Mouse (Mus musculus) liver, embryonic 12.5 days (tissue): ENCODE data around the gene Cfap74. TPM values are rescaled to one million over a fixed set of nuclear protein-coding genes. Genes with fewer than 3 reads are reported as not detected.

Experiments
- ATAC-seq: fragments of 200-750 bp; cut with Nextera tagmentation; 2 replicates; pipeline ENCODE4 v1.8.0; 2017; ENCODE audit warnings: moderate number of reproducible peaks, mild to moderate bottlenecking, moderate library complexity
- H3K27ac ChIP-seq: fragments of 300-500 bp; sonication (generic); 2 replicates; pipeline ENCODE4 v1.5.1; 2016; ENCODE audit warnings: mild to moderate bottlenecking
- H3K27me3 ChIP-seq: fragments of 300-500 bp; sonication (generic); replicated peaks from 2 replicates; pipeline ENCODE4 v1.6.1; 2016; ENCODE audit warnings: mild to moderate bottlenecking, moderate library complexity
- H3K36me3 ChIP-seq: fragments of 300-500 bp; sonication (generic); 2 replicates; pipeline ENCODE4 v1.6.1; 2016; ENCODE audit warnings: mild to moderate bottlenecking, moderate library complexity
- H3K4me1 ChIP-seq: fragments of 300-500 bp; sonication (generic); 2 replicates; pipeline ENCODE4 v1.6.1; 2016
- H3K4me2 ChIP-seq: fragments of 300-500 bp; sonication (generic); 2 replicates; pipeline ENCODE4 v1.6.1; 2016; ENCODE audit warnings: mild to moderate bottlenecking, moderate library complexity
- H3K4me3 ChIP-seq: fragments of 300-500 bp; sonication (generic); 2 replicates; pipeline ENCODE4 v1.5.1; 2016; ENCODE audit warnings: mild to moderate bottlenecking, moderate library complexity
- H3K9ac ChIP-seq: fragments of 300-500 bp; sonication (generic); 2 replicates; pipeline ENCODE4 v1.6.1; 2016; ENCODE audit warnings: mild to moderate bottlenecking, moderate library complexity
- H3K9me3 ChIP-seq: fragments of 300-500 bp; sonication (generic); replicated peaks from 2 replicates; pipeline ENCODE4 v1.6.1; 2016; ENCODE audit warnings: mild to moderate bottlenecking, moderate library complexity
- WGBS: fragments of 180-500 bp; shearing (Covaris S2); methylation state at CpG from one replicate; pipeline ENCODE4 v1.1.7; 2016; ENCODE audit not compliant: insufficient replicate concordance; 5-methylcytosine and 5-hydroxymethylcytosine counted together
- polyA plus RNA-seq: library from polyadenylated mRNA; unstranded; fragments of >200 nt; fragmentation: Nextera tagmentation; extraction: Ambion mirVana; gene quantifications from 2 replicates; pipeline ENCODE4 v1.2.1, GENCODE M21; 2016

Cfap74 gene
- polyA plus RNA-seq, 1 experiment from 2014 or later: 0.39 TPM

DNA sequence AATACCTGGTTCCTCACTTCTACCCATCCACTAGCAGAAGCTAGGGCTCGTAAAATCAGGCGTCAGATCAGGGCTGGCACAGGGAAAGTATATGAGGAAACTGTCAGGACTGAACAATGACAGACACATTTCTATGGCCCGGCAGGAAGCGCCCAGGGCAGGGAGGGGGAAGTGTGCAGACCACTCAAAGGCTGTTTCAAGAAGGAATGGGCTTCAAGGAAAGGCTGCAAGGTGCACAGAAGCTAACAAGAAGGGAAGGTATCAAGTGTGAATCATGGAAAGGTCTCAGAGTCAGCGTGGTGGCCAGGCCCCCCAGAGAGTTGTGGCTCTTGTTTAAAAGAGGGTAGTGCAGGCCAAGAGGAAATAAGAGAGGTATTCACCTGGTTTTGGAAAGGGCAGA, 81.5 kb downstream of the Cfap74 start:
- Histone ChIP-seq H3K9ac (peak overlapping the region; percentile 98), H3K4me1 (peaks cover 77% of the 10 kb centered on the region)
- no peak for ATAC-seq

DNA sequence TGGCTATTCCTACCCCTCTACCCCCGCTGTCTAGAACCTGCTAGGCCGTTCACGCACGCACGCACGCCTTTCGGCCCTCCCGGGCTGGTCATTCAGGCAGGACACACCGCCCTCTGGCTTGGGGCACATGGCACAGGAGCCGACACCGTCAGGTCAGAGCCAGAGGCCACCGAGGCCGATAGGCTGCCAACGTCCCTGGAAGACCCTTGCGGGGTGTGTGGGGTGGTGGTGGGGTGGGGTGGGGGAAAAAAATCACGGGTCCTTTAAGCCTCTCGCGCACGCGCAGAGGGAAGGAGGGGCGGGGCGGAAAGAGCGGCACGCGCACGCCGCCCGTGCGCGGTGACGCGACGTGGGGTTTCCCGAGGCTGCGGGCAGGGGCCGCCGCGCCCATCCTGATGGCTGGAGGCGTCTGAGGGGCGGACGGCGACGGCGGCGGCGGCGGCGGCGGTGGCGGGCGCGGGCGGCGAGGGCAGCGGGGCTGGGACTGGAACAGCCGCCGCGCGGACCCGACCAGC, 82.1 kb downstream of the Cfap74 start, which contains the start of gene Gnb1:
Gene Gnb1 (plus strand): TSS at position 372 of the 515 bp plus-strand sequence.
- Histone ChIP-seq H3K27me3 (0 out of 2 replicates have a peak, but pooled peaks cover 3% of the 10 kb centered on the region), H3K27ac (peak within 1 kb of the TSS; percentile 84), H3K4me1 (peaks cover 81% of the 10 kb centered on the region), H3K36me3 (0 out of 2 replicates have a peak, but pooled peaks cover 4% of the 10 kb centered on the region), H3K9me3 (no peaks in the 10 kb centered on the region), H3K4me3 (peak within 1 kb of the TSS; percentile 99), H3K4me2 (peak within 1 kb of the TSS; percentile 100), H3K9ac (peak within 1 kb of the TSS; percentile 98)
- WGBS: under 1% methylated on average over 25 of the region's 60 CpGs
- ATAC-seq: peak; percentile 79

More for the DNA sequence above, 81.5 kb downstream of the Cfap74 start:
- Histone ChIP-seq H3K27me3 (0 out of 2 replicates have a peak, but pooled peaks cover 3% of the 10 kb centered on the region), H3K9me3 (no peaks in the 10 kb centered on the region), H3K4me2 (peak overlapping the region; percentile 100), H3K4me3 (peak overlapping the region; percentile 99), H3K27ac (peak overlapping the region; percentile 84), H3K36me3 (0 out of 2 replicates have a peak, but pooled peaks cover 4% of the 10 kb centered on the region)
- WGBS: 29% methylated on average over 5 of the region's 5 CpGs

DNA sequence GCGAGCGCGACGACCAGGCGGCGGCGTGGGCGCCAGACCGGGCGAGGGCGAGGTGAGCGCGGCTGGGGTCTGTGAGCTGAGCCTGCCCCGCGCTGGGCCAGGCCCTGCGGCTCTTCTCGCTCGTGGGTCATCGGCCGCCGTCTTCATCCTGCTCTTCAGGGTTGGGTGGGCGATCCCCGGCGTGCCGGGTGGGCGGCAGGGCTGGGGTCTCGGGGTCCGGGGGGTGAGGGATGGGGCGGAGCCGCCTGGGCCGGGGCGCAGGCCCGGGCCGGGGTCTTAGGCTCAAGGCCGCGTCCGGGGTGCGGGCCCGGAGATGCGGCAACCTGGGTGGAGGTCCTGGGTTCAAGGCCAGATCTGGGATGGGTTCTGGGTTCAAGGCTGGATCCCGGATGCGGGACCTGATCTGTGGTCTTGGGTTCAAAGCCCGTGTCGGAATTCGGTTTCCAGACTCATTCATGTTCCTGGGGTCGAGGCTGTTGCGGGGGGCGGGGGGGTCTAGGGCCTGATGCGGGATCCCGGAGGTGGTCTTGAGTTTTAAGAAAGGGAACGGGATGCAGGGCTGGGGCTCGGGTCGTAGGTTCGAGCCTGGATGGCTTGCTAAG, 82.6 kb downstream of the Cfap74 start:
- H3K27ac ChIP-seq: peak overlapping the region; percentile 84
- peak overlapping the region; percentile 98 for H3K9ac ChIP-seq
- H3K4me2 ChIP-seq: peak overlapping the region; percentile 100
- H3K36me3 ChIP-seq: 0 out of 2 replicates have a peak, but pooled peaks cover 7% of the 10 kb centered on the region
- ATAC-seq: peak; percentile 33
- peaks cover 80% of the 10 kb centered on the region for H3K4me1 ChIP-seq
- H3K9me3 ChIP-seq: no peaks in the 10 kb centered on the region
- H3K27me3 ChIP-seq: 0 out of 2 replicates have a peak, but pooled peaks cover 2% of the 10 kb centered on the region
- peak overlapping the region; percentile 99 for H3K4me3 ChIP-seq
- under 1% methylated on average over 54 of the region's 54 CpGs for WGBS

DNA sequence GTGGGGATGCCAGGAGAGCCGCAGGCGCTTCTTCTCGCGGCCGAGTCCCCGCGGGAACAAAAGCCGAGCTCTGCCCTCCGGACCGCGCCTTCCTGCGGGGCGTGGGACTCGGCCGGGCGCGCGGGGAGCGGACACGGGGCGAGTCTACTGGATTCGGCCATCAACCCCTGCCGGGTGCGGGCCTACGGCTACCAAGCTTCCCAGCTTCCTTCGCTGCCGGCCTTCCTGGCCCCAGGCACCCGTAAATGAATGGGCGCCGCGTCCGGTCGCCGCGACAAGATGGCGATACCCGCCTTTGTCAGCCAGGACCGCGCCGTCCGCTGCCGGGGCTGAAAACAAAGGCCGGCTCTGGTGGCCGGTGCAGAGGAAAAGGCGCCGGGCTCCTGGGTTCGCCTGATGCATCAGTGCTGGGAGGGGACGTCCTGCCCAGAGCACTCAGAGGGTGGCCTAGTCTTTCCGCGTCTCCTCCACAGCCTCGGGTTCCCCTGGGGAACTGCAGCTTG, 83.2 kb downstream of the Cfap74 start:
- Histone ChIP-seq H3K27ac (peak overlapping the region; percentile 84), H3K4me1 (peaks cover 75% of the 10 kb centered on the region), H3K4me3 (peak overlapping the region; percentile 99), H3K27me3 (no peaks in the 10 kb centered on the region), H3K9me3 (no peaks in the 10 kb centered on the region), H3K4me2 (peak overlapping the region; percentile 100), H3K36me3 (0 out of 2 replicates have a peak, but pooled peaks cover 7% of the 10 kb centered on the region), H3K9ac (peak overlapping the region; percentile 98)
- ATAC-seq: peak; percentile 53
- WGBS: under 1% methylated on average over 51 of the region's 51 CpGs

DNA sequence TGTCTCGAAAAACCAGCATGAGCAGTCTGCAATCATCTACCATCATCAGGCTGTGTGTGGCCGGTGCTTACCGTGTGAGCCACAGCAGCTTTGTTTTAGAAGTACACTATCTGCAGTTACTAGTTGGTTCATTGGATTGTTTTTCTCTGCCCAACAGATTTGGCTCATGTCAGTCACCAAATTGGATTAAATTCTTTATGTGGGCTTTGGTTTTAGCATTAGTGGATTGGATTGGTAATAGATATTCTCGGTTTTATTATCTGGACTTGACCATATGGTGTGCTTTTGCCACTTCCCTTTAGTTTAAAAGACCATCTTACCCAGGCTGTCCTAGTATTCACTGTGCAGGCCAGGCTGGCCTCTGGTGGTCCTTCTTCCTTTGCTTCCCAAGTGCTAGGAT, 85.9 kb downstream of the Cfap74 start:
- no peak for ATAC-seq
- 40% methylated on average over 4 of the region's 4 CpGs for WGBS
- H3K4me2 ChIP-seq: no peak overlapping the region

DNA sequence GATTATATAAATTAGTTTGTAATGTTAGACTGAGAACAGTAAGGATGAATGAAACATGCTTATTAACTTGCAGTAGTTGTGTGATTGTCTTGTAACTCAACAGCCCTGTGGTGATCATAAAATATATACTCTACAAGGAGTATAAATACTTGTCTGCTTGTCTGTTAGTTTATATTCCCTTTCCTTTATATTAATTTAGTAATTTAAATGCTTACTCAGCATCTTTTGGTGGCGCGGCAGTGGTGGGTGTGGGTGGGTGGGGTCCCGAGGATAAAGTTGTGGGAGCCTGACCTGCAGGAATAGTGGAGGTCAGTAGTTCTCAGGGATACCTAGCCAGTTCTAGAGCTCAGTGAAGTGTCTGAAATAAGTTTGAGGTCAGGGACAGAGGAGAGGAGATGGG, 89.0 kb downstream of the Cfap74 start:
- Histone ChIP-seq H3K27ac (no peak overlapping the region), H3K4me1 (peaks cover 50% of the 10 kb centered on the region), H3K27me3 (no peaks in the 10 kb centered on the region), H3K36me3 (peaks cover 9% of the 10 kb centered on the region; the same call in 1 of the 2 replicates), H3K9me3 (no peaks in the 10 kb centered on the region), H3K9ac (no peak overlapping the region), H3K4me2 (no peak overlapping the region), H3K4me3 (no peak overlapping the region)
- WGBS: 50% methylated on average over 3 of the region's 3 CpGs
- no peak for ATAC-seq

More for the DNA sequence above, 85.9 kb downstream of the Cfap74 start:
- no peaks in the 10 kb centered on the region for H3K27me3 ChIP-seq
- H3K4me1 ChIP-seq: peaks cover 57% of the 10 kb centered on the region
- H3K9ac ChIP-seq: no peak overlapping the region
- H3K4me3 ChIP-seq: no peak overlapping the region
- H3K27ac ChIP-seq: no peak overlapping the region
- H3K36me3 ChIP-seq: 0 out of 2 replicates have a peak, but pooled peaks cover 9% of the 10 kb centered on the region
- no peaks in the 10 kb centered on the region for H3K9me3 ChIP-seq

DNA sequence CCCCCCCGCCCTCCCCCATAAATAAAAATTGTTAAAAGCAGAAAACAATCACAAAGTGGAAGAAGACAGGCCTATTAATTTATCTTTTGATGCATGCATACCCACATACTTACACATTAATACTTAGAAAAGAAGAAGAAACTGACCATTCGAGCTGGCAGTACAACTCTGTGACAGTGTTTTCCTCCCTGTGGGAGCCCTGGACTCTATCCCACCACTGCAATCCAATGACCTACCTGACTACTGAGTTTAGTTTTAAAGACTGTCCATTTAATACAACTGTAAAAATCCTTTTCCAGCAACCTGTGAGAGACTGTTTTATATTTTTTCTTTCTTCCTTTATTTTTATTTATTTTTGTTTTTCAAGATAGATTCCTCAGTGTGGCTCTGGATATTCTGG, 92.1 kb downstream of the Cfap74 start:
- peaks cover 7% of the 10 kb centered on the region; the same call in 1 of the 2 replicates for H3K36me3 ChIP-seq
- peaks cover 51% of the 10 kb centered on the region for H3K4me1 ChIP-seq
- H3K9me3 ChIP-seq: no peaks in the 10 kb centered on the region
- WGBS: 53% methylated on average over 2 of the region's 2 CpGs
- no peaks in the 10 kb centered on the region for H3K27me3 ChIP-seq
- H3K9ac ChIP-seq: no peak overlapping the region
- H3K4me2 ChIP-seq: no peak overlapping the region
- no peak overlapping the region for H3K27ac ChIP-seq
- ATAC-seq: no peak
- no peak overlapping the region for H3K4me3 ChIP-seq

DNA sequence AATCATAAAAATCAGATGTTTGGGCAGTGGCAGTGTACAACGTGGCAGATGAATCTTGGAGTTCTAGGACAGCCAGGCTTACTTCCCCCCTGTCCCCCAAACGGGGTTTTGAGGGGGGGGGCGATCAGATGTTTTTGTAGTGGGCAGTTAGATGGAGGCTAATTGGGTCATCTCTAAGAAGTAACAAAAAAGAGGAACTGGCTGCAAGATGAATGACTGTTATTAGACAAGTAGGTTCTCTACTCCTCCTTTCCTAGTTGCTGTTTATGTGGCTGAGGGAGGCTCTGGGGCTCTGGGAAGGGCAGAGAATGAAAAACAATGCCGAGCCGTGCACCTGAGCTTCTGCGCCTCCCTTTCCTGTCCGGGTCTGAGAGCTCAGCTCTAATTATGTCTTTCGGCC, 96.1 kb downstream of the Cfap74 start:
- H3K27ac ChIP-seq: 0 out of 2 replicates have a peak overlapping the region, but pooled peaks have one; percentile 42
- H3K4me2 ChIP-seq: no peak overlapping the region
- 31% methylated on average over 8 of the region's 8 CpGs for WGBS
- H3K4me1 ChIP-seq: peaks cover 63% of the 10 kb centered on the region
- peaks cover 3% of the 10 kb centered on the region; the same call in 1 of the 2 replicates for H3K36me3 ChIP-seq
- H3K9ac ChIP-seq: no peak overlapping the region
- no peak for ATAC-seq
- H3K4me3 ChIP-seq: no peak overlapping the region
- no peaks in the 10 kb centered on the region for H3K9me3 ChIP-seq
- H3K27me3 ChIP-seq: no peaks in the 10 kb centered on the region

DNA sequence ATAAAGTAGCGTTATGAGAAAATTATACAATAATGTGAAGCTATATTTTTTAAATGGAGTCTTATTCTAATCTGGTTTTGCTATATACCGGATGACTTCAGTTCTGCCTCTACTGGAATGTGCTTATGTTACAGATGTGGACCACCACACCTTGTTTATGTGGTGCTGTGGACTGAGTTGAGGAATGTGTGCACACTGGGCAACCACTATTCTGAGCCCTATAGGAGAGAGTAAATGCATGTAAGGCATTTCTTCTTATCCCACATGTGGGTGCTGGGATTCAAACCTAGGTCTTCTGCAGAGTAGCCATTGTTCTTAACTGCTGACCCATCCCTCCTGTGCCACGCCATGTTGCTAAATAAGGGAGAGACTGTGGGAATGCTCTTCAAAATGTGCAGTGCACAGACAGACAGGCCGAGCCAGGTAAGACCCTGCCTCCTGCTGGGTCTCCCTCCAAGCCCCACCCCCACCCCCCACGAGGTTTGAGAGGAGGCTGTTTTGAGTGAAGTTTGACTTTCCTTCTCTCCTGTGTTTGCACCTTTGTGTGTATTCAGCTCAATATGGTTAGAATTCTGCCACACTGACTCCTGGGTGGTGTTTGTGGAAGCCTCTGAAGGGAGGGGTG, 96.8 kb downstream of the Cfap74 start:
- H3K4me2 ChIP-seq: no peak overlapping the region
- H3K4me1 ChIP-seq: peaks cover 63% of the 10 kb centered on the region
- no peaks in the 10 kb centered on the region for H3K9me3 ChIP-seq
- WGBS: 79% methylated on average over 5 of the region's 5 CpGs
- H3K36me3 ChIP-seq: peaks cover 3% of the 10 kb centered on the region; the same call in 1 of the 2 replicates
- H3K4me3 ChIP-seq: no peak overlapping the region
- no peak for ATAC-seq
- no peak overlapping the region for H3K27ac ChIP-seq
- no peaks in the 10 kb centered on the region for H3K27me3 ChIP-seq
- H3K9ac ChIP-seq: no peak overlapping the region

DNA sequence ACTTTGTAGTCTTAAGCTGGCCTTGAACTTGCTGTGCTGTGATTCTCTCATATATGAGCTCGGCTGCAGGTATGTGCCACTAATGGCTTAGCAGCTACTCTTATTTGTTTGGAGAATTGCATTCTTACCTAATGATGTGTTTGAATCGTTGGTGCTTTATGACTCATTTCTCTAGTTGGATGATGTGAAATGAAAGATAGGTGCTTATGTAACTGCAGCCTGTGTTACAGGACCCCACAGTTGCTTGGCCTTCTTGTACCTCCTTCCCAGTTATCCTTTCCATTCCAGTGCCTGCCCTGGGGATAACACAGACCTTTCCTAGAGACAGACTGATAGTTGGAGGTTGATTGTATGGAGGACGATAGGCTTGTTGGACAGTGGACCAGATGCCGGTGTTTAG, 99.6 kb downstream of the Cfap74 start:
- Histone ChIP-seq H3K27ac (no peak overlapping the region), H3K27me3 (no peaks in the 10 kb centered on the region), H3K9me3 (no peaks in the 10 kb centered on the region), H3K36me3 (peaks cover 3% of the 10 kb centered on the region; the same call in 1 of the 2 replicates), H3K4me2 (no peak overlapping the region), H3K4me1 (peaks cover 49% of the 10 kb centered on the region), H3K4me3 (no peak overlapping the region), H3K9ac (no peak overlapping the region)
- ATAC-seq: no peak
- whole genome bisulfite sequencing: 76% methylated on average over 4 of the region's 4 CpGs

DNA sequence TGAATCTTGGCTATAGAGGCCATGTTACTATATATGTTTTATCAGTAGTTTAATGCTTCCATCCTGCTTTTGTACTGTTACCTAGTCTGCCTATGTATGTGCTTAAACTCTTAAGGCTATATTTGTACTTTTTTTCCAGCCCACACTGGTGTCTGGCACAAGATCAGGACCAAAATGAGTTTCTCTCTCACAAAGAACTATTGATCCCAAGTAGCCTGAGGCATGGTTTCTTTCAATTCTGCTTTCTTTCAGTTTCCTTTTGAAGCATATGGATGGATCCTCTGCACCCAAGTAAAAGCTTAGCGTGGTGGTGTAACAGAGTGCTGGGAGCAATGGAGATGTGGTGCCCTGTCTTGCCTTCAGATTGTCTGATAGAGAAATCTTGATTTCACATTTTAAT, 102.0 kb downstream of the Cfap74 start:
- Histone ChIP-seq H3K9me3 (no peaks in the 10 kb centered on the region), H3K9ac (no peak overlapping the region), H3K4me2 (no peak overlapping the region), H3K27me3 (no peaks in the 10 kb centered on the region), H3K27ac (no peak overlapping the region), H3K36me3 (peaks cover 2% of the 10 kb centered on the region; the same call in 1 of the 2 replicates), H3K4me3 (no peak overlapping the region), H3K4me1 (peaks cover 26% of the 10 kb centered on the region)
- WGBS: 73% methylated on average over 1 of the region's 1 CpGs
- ATAC-seq: no peak

DNA sequence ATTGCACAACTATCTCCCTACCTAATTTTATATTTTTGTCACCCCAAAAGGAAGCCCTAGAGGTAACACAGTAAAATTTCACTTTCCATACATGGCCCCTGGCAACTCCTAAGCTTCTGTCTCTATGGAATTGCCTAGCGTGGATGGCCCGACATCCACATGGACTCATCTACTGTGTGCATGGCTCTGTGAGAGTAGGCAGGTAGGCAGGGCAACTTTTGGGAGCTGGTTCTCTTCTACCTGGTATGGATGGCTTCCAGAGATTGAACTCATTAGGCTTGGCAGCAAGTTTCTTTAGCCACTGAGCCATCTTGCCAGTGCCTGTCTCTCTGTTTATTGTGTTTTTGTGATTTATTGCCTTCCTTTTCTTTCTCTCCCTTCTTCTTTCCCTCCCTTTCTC, 105.8 kb downstream of the Cfap74 start:
- Histone ChIP-seq H3K27me3 (no peaks in the 10 kb centered on the region), H3K9ac (no peak overlapping the region), H3K4me1 (peaks cover 6% of the 10 kb centered on the region; the same call in 1 of the 2 replicates), H3K9me3 (no peaks in the 10 kb centered on the region), H3K4me3 (no peak overlapping the region), H3K36me3 (peaks cover 11% of the 10 kb centered on the region; the same call in 1 of the 2 replicates), H3K27ac (no peak overlapping the region), H3K4me2 (no peak overlapping the region)
- 92% methylated on average over 2 of the region's 2 CpGs for WGBS
- ATAC-seq: no peak
